Mouse (Mus musculus): ENCODE measurements around the gene Tas1r2. TPM values are rescaled to one million over a fixed set of nuclear protein-coding genes. Genes with fewer than 3 reads are reported as not detected.
A peak's percentile ranks its signal among the peaks of the same experiment; 100 is the strongest.

Tas1r2 gene
- total RNA-seq, 2 experiments from 2014 or later = not detected

GRCm38 (mm10) chr4:139637847-139638246, 15.5 kb upstream of the Tas1r2 start:
- intact Hi-C loops (cut with DNase I) = no loop called here
- no peak for DNase-seq

GRCm38 (mm10) chr4:139638356-139638755, 15.0 kb upstream of the Tas1r2 start:
- DNase-seq = no peak
- intact Hi-C loops (cut with DNase I) = no loop called here

GRCm38 (mm10) chr4:139639801-139640200, 13.5 kb upstream of the Tas1r2 start:
- intact Hi-C loops (cut with DNase I) = no loop called here

GRCm38 (mm10) chr4:139640333-139640732, 13.0 kb upstream of the Tas1r2 start:
- intact Hi-C loops (cut with DNase I) = no loop called here
- DNase-seq = no peak

More at GRCm38 (mm10) chr4:139639801-139640200, 13.5 kb upstream of the Tas1r2 start:
- DNase-seq = no peak

- intact Hi-C loops (cut with DNase I) = no loop called here
- DNase-seq = no peak
Observed at GRCm38 (mm10) chr4:139640775-139641174, 12.6 kb upstream of the Tas1r2 start.

- DNase-seq = peak in 1 of 2 experiments; percentile 23
- intact Hi-C loops (cut with DNase I) = no loop called here
Observed at GRCm38 (mm10) chr4:139641829-139642425, 11.4 kb upstream of the Tas1r2 start.

- peak; percentile 74 to 85 for DNase-seq
- intact Hi-C loops (cut with DNase I) = loop anchor here (1.0 to 2.0 kb wide), 2 partner anchors 27 to 214 kb away; no protein-coding TSS in a partner anchor
Observed at GRCm38 (mm10) chr4:139643972-139644371, 9.4 kb upstream of the Tas1r2 start.

GRCm38 (mm10) chr4:139646916-139647315, 6.4 kb upstream of the Tas1r2 start:
- no peak for DNase-seq
- intact Hi-C loops (cut with DNase I) = no loop called here

- intact Hi-C loops (cut with DNase I) = no loop called here
- no peak for DNase-seq
Observed at GRCm38 (mm10) chr4:139650086-139650743, 3.1 kb upstream of the Tas1r2 start.

GRCm38 (mm10) chr4:139650907-139651306, 2.4 kb upstream of the Tas1r2 start:
- intact Hi-C loops (cut with DNase I) = no loop called here
- DNase-seq = no peak

GRCm38 (mm10) chr4:139661897-139662296, 8.6 kb downstream of the Tas1r2 start:
- DNase-seq = no peak
- intact Hi-C loops (cut with DNase I) = no loop called here

- intact Hi-C loops (cut with DNase I) = no loop called here
- no peak for DNase-seq
Observed at GRCm38 (mm10) chr4:139667632-139668031, 14.3 kb downstream of the Tas1r2 start.

- intact Hi-C loops (cut with DNase I) = loop anchor here (2.0 kb wide), 1 partner anchor 25 kb away; no protein-coding TSS in a partner anchor
- DNase-seq = peak; percentile 57 to 70
Observed at GRCm38 (mm10) chr4:139669847-139670246, 16.5 kb downstream of the Tas1r2 start.

GRCm38 (mm10) chr4:139675696-139676095, 22.4 kb downstream of the Tas1r2 start:
- DNase-seq = no peak
- intact Hi-C loops (cut with DNase I) = no loop called here

- no peak for DNase-seq
- intact Hi-C loops (cut with DNase I) = loop anchor here (1.0 kb wide), 1 partner anchor 174 kb away; no protein-coding TSS in a partner anchor
Observed at GRCm38 (mm10) chr4:139683728-139684638, 30.6 kb downstream of the Tas1r2 start.

- peak; percentile 45 to 75 for DNase-seq
- intact Hi-C loops (cut with DNase I) = loop anchor here (1.0 kb wide), 1 partner anchor 174 kb away; no protein-coding TSS in a partner anchor
Observed at GRCm38 (mm10) chr4:139684639-139685017, 31.3 kb downstream of the Tas1r2 start.

GRCm38 (mm10) chr4:139688058-139688457, 34.7 kb downstream of the Tas1r2 start:
- DNase-seq = no peak
- intact Hi-C loops (cut with DNase I) = no loop called here

GRCm38 (mm10) chr4:139689627-139690269, 36.4 kb downstream of the Tas1r2 start:
- intact Hi-C loops (cut with DNase I) = no loop called here
- DNase-seq = no peak

- no peak for DNase-seq
- intact Hi-C loops (cut with DNase I) = no loop called here
Observed at GRCm38 (mm10) chr4:139693315-139693714, 40.0 kb downstream of the Tas1r2 start.

GRCm38 (mm10) chr4:139697755-139698154, 44.4 kb downstream of the Tas1r2 start:
- intact Hi-C loops (cut with DNase I) = no loop called here
- DNase-seq = no peak

All from heart, postnatal 14 days (tissue).